Mouse (Mus musculus) testis, postnatal 14 days (tissue): ENCODE measurements around the gene Defb18.
"Not testable (repeated sequence)": the region's sequence is repeated elsewhere in the genome, so short reads cannot be mapped to it uniquely, and the experiment has no call there.

Source experiments
- DNase-seq: peaks from one replicate; pipeline ENCODE4 v3.0.0; 2021; ENCODE audit warnings: low spot score

Gene Defb18

GRCm38 (mm10) chr1:18237343-18237742, at the start of gene Defb18:
Gene Defb18, minus strand, starts transcription at chr1:18237443.
- DNase-seq: no peak

GRCm38 (mm10) chr1:18271095-18271494, 33.9 kb upstream of the Defb18 start:
- DNase-seq: no peak

DNA sequence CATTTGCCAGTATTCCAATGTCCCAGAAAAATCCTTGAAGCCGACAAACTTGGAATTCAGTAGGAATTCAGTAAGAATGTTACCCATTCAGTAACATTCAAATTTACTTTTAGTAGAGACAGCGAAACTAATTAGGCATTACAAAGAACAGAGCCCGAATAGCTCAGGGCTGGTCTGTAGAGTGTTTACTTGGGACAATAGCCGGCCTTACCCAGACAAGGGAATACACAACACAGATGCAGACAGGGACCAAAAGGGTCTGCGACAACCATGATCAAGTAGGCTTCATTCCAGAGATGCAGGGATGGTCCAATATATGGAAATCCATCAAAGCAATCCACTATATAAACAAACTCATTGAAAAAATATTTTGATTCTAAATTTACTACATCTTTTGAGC, 31.6 kb upstream of the Defb18 start:
- no peak for DNase-seq

GRCm38 (mm10) chr1:18265038-18265437, 27.8 kb upstream of the Defb18 start, which contains the start of gene Defb41:
Gene Defb41, minus strand, starts transcription at chr1:18265138.
- DNase-seq: no peak

GRCm38 (mm10) chr1:18245801-18246580, 8.7 kb upstream of the Defb18 start:
- not testable (repeated sequence) for DNase-seq

- DNase-seq: no peak
Measured at GRCm38 (mm10) chr1:18223385-18223945, 13.8 kb downstream of the Defb18 start.

DNA sequence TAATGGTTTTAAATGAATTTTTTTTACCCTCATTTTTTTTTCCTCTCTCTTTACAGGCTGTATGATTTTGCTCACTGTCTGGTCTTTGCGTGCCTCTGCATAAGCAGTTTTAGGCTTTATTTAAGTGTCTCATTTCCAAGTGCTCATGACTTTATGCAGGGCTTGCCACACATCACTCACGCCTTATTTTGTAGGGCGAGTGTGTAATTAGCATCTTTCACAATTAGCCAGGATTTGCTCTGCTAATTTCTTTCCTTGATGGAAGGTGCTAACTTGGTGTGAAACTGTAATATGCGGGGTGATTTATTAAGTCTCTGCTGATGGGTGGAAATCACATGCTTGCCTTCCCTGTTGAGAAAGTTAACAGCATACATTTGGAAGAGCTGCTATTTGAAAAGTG, 45.5 kb downstream of the Defb18 start:
- no peak for DNase-seq

DNA sequence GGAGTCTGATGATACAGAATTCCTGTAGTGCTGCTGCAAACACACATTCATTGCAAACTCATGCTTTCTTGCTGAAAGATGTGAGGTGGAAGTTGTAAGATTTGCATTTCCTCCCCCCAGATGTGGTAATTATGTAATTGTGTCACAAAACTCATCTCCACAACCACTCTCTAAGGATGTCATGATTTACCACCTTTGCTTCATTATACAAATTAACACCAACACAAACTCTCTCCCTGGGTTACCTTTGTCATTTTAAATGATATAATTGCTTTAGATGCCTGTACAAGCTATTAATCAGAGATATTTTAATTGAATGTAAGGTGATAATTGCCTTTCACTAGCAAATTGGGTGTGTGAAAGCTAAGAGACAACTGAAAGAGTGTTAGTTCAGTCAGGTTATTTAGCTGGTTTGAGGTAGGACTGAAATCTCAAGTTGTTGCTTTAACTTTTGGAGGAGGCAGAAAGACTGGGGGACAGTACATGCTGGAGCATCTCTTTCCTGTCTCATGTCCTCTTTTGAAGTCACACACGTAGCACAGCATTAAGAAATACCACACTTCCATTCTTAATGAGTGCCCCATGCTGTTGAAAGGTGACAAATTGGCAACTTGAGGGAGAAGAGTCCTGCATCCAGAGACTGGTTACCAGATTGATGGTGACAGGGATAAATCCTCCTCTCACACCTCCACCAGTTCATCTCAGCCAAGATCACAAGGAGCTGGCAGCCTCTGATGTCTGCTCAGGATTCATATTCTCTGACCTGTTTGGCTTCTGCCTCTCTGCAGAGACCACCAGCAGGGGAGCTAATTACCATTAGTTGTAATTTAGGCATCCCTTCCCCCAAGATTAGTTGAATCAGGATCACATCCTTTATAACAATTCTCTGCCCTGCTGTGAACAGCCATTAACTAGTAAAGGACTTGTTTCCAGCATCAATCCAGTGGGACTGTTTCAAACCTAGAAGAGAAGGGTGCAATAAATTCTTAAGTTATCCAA, 46.2 kb downstream of the Defb18 start:
- no peak for DNase-seq
